Mouse (Mus musculus) kidney, adult 18-20 months (tissue): Measurements from ENCODE around the gene Stk11ip.

Experiments used
- DNase-seq: peaks from one replicate; pipeline ENCODE4 v3.0.0; 2021

The Stk11ip gene

GRCm38 (mm10) chr1:75573715-75574114 is 52.4 kb downstream of the Stk11ip start:
- DNase-seq, result no peak

GRCm38 (mm10) chr1:75574476-75575310 is 53.4 kb downstream of the Stk11ip start:
- no peak for DNase-seq

- no peak for DNase-seq
Observed at GRCm38 (mm10) chr1:75581936-75582624, 60.8 kb downstream of the Stk11ip start.

- DNase-seq, result no peak
Observed at GRCm38 (mm10) chr1:75582625-75582956, 61.3 kb downstream of the Stk11ip start.

- DNase-seq, result no peak
Observed at GRCm38 (mm10) chr1:75583034-75583433, 61.7 kb downstream of the Stk11ip start.

GRCm38 (mm10) chr1:75586791-75587190 is 65.5 kb downstream of the Stk11ip start:
- no peak for DNase-seq
